Mouse (Mus musculus): ENCODE data around the gene Btbd2. TPM values are rescaled to one million over a fixed set of nuclear protein-coding genes. Genes with fewer than 3 reads are reported as not detected.
A peak's percentile ranks its signal among the peaks of the same experiment; 100 is the strongest.

Gene Btbd2
- total RNA-seq, 2 experiments from 2014 or later, result 38.5 to 40.0 TPM

DNA sequence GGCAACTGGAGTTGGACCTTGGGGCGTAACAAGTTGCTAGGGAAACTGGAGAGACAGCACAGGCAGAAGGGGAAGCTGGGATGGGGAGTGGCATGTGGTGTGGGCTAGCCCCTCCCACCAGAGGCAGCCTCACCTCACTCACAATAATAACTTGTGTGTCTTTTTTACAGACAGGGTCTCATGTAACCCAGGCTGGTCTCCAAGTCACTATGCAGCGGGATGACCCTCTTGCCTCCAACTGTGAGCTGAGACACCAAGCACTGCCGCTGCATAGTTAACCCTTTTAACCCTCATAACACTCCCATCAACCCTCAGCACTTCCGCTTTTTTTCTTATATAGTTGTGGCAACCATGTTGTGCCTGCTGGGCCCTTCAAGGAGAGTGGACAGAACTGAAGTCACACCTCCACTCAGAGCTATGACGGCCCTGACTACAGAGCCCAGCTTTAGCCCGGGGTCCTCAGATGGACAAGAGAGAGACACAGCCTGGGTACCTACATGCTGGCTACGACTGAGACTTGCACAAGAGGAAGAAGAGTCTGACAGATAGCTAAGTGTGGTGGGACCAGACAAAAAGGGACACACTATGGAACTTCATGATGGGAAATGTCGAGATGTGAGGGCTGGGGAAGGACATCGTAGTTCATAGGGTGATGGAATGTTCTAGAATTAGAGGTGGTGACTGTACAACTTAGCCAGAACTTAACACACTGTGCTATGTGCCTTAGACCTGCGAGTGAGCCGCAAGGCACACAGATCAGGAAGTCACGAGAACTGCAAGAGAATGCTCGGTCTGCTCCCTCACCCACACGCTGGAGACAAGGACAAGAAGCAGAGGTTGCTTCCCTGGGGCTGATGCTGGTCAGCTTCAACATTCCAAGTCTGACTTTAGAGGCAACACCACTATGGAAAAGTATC is 35.6 kb upstream of the Btbd2 start:
- no peak for DNase-seq (ENCODE audit: low spot score)

DNA sequence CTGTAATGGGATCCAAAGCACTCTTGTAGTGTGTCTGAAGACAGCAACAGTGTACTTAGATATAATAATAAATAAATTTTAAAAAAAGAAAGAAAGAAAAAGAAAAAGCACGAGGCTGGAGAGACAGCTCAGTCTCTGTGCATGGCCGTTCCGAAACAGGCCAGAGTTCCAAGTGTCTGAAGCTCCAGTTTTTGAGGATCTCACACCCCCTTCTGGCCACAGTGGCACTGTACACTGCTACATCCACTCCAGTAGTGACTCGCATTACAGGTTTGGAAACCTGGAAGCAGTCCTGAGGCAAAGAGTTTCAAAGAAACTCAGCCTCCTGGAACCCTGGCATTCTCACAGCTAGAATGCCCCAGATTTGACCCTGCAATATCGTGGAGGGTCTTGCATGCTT is 31.0 kb upstream of the Btbd2 start:
- peak; percentile 88 for DNase-seq (ENCODE audit: low spot score)

- DNase-seq (ENCODE audit: low spot score), result no peak
These were observed 29.7 kb upstream of the Btbd2 start for GRCm38 (mm10) chr10:80686617-80687016.

GRCm38 (mm10) chr10:80684984-80685383 is 28.1 kb upstream of the Btbd2 start:
- DNase-seq (ENCODE audit: low spot score), result no peak

GRCm38 (mm10) chr10:80684214-80684613 is 27.3 kb upstream of the Btbd2 start:
- peak; percentile 72 for DNase-seq (ENCODE audit: low spot score)

DNA sequence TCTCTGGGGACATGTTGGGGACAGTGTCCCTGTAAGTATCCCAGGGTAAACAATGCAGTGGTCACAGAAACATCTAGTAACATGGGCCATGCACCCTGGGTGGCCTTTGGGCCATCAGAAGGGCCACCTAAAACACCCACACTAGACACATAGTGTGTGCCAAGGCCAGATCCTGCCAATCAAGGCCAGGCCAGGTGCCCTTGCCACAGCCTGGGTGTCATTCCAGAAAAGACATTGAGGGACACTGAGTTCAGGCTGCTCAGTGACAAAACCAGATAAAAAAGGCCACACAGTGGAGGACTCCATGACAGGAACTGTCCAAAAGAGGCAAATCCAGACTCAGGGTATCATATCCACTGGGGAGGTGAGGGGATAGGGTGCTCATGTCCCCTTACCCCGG is 26.8 kb upstream of the Btbd2 start:
- no peak for DNase-seq (ENCODE audit: low spot score)

DNA sequence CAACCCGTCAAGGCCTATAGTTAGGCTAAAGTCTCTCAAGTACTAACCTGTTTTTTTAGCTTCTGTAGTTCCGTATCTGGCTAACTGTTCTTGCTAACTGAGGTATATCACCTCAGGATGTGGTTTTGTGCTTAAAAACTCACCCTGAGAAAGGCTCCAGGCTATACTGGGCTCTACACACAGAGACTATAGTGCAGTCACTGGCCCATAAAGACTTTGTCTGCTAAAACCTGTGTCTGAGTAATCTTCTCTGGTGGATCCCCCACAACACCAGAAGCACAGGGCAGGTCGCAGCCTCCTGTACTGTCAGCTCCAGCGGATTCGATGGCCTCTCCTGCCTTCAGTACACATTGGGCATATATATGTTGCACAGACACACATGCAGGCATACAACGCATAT is 25.1 kb upstream of the Btbd2 start:
- DNase-seq (ENCODE audit: low spot score), result no peak

DNA sequence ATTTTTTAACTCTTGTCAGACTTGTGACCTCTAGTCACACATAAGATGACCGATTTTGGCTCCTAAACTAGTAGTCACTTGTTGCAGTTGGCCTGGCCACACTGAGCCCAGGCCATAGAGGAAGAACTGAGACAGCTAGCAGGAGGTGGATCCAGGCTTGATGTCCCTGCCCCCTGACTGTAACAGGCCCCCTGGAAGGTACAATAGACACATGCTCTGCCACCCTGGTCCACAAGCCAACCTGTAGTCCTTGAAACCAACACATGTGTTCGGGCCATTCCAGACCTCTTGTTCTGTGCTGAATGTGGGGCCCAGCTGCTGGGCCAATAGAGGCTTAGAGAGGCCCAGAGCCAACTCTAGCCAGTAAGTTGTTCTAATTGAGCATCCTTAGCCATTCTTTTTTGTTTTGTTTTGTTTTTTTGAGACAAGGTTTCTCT is 23.4 kb upstream of the Btbd2 start:
- no peak for DNase-seq (ENCODE audit: low spot score)

GRCm38 (mm10) chr10:80679556-80680259 is 22.8 kb upstream of the Btbd2 start:
- no peak for DNase-seq (ENCODE audit: low spot score)

DNA sequence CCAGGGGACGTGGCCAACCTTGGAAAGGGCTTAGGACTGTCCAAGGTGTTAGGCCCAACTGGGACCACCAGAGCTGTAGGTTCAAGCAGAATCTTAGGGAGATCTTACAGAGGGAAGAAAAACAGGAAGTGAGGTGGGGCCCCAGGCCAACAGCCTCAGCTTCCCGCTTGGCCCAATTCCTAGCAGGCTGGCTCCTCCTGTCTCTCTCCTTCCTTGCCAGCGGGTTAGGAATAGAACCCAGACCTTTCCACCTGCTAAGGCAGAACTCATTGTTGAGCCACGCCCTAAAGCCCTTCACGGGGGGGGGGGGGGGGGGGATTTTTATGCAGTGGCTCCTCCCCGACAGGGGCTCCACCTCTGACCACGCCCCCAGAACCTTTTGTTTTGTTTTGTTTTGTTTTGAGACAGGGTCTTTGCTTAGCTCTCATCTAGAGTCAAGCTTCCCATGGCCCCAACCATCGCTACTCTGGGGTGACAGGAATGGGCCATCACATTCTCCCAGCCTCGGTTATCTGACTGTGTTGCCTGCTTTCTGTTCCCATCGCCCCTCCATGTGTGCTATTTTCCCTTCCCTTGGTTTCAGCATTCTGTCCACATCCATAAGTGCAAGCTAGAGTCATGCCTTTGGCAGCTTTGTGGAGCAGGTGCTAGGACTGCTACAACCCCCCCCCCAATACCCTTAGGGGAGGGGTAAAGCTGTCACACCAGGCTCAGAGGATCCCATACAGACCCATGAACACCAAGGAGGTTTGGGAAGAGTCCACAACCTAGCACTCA is 21.9 kb upstream of the Btbd2 start:
- no peak for DNase-seq (ENCODE audit: low spot score)

DNA sequence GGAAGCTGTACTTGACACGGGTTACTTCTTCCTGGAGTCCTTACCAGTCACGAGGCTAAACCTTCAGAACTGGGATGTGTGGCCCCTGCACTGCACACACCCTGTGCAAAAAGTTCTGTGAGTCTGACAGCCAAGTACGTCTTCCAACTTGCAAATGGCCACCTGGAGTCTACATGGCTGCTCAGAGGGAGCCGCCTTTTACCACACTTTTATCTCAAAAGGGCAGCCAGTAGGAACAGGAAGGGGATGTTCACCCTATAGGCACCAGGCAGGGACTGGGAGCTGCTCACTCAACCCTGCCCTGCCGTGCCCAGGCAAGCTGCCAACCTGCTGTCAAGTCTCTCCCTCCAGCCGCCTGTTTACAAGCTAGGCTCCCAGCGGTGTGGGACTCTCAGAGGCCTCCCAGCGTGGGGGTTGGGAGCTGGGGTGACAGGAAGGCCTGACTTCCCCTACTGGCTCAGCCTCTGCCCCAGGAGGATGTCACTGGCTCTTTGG is 21.1 kb upstream of the Btbd2 start, which contains the start of gene Mknk2:
Mknk2 (minus strand) TSS at position 171 of the 495 bp plus-strand sequence.
- peak; percentile 93 for DNase-seq (ENCODE audit: low spot score)

GRCm38 (mm10) chr10:80677128-80677875 is 20.4 kb upstream of the Btbd2 start:
- no peak for DNase-seq (ENCODE audit: low spot score)

DNA sequence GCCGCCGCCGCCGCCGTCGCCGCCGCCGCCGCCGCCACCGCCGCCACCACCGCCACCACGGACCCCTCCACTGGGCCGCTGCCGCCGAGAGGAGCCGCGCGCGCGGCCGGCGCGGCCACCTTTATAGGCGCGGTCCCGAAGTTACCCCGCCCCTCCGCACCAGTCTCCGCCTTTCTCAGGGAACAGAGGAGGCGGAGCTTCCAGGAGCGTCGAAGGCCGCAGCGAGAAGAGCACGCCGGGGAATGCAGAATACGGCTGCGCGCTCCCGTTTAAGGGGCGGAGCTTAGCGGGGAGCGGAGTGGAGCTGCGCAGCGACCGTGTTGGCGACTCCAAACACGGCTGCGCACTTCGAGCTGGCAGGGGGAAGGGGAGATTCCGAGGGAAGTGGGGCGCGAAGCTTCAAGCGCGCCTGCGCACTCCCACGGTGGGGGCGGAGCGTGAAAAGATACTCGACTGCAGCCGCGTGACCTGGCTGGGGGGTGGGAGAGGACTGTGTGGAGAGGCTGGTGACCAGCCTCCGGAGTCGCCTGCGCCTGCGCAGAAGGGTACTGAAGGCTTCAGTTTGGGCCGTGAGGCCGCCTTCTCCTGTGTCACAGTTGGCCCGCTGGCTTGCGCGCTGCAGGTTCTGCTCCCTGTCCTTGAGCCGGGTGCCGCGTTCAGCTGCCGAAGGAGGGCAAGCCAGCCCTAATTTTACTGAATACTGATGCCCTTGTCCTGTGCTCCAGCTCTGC is 19.5 kb upstream of the Btbd2 start:
- peak; percentile 100 for DNase-seq (ENCODE audit: low spot score)

DNA sequence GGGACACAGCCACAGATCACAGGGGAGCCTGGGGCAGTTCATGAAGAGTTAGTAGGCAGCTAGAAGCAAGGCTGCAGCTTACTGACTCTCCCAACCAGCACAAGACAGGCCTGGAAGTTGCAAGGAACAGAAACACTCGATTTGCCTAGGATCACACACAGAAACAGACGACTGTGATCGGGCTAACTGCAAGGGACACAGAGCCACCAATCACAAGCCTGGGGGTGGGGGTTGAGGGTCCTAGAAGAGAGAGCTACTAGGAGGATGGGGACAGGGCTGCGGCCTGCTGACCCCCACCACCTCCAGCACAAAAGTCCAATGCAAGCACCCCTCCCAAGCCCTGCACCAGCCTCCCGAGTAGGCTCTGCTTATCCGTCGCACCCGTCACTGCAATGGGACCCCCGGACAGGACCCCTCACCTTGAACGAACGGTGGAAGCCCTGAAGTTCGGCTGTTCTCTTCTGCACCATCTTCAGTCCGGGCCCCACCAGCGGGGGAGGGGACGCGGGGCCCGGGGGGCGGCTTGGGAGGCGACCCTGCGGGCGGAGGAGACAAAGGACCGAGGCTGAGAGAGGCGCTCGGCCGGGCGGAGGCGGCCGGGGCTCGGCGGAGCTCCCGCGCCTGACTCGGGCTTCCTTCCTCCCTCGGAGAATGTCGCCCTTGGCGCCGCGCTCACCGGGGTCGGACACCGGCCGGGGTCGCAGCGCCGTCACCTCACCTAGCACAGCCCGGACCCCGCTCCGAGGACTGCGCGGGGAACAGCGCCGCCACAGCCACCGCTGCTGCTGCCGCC is 18.7 kb upstream of the Btbd2 start:
- DNase-seq (ENCODE audit: low spot score), result no peak

GRCm38 (mm10) chr10:80674851-80675404 is 18.1 kb upstream of the Btbd2 start:
- no peak for DNase-seq (ENCODE audit: low spot score)

GRCm38 (mm10) chr10:80674161-80674711 is 17.4 kb upstream of the Btbd2 start:
- no peak for DNase-seq (ENCODE audit: low spot score)

DNA sequence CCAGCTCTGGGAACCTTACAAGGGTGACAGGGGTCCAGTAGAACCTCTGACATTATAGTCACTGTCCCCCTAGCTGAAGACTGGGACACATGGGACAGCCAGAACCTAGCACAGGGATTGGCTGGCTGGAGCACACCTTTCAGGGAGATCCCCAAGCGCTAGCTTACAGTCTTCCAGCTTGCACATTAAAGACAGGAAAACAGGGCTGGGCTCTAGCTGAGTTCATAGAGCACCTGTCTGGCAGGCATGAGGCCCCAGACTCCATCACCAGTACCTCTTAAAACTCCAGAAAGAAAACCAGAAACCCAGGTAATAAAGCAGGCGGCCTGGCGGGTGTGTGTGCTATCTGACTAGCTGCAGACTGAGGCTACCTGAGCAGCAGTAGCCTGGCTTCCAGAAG is 16.8 kb upstream of the Btbd2 start:
- DNase-seq (ENCODE audit: low spot score), result no peak

DNA sequence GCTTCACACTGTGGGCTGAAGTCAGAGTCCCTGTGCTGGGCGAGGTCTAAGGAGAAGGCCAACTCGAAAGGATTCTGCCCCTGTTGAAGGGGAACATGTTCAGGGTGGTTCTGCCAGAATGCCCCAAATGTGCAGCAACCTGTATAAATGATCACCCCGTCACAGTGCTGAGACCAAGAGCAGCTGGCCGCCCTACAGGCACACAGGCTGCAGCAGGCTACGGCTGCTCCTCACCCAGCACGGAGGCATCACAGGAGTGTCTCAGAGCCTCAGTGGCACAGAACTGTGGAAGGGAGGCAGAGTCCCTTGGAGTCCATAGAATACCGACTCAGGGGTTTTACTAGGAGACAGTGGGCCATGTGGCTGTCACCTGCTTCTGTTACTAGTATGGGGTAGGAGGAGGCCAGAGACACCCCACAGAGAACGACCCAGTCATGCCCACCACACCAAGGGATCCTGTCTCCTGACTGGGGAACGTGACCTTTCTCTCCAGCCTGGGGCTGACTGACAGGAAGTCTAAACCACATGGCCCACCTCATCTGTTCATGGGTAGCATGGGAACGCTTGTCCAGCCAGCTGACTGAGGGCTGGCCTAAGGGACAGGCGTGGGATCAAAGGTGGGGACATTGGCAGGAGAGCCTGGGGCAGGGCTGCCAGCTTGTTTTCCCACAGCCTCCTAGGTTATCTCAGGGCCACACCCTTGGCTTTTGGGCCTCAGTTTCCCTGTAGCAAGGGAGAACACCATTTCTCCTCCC is 15.2 kb upstream of the Btbd2 start:
- DNase-seq (ENCODE audit: low spot score), result no peak
